Mouse (Mus musculus): ENCODE data around the gene Ptprn2.

Gene Ptprn2

GRCm38 (mm10) chr12:116804712-116805111 lies 319.2 kb downstream of the Ptprn2 start:
- no peak for DNase-seq

DNA sequence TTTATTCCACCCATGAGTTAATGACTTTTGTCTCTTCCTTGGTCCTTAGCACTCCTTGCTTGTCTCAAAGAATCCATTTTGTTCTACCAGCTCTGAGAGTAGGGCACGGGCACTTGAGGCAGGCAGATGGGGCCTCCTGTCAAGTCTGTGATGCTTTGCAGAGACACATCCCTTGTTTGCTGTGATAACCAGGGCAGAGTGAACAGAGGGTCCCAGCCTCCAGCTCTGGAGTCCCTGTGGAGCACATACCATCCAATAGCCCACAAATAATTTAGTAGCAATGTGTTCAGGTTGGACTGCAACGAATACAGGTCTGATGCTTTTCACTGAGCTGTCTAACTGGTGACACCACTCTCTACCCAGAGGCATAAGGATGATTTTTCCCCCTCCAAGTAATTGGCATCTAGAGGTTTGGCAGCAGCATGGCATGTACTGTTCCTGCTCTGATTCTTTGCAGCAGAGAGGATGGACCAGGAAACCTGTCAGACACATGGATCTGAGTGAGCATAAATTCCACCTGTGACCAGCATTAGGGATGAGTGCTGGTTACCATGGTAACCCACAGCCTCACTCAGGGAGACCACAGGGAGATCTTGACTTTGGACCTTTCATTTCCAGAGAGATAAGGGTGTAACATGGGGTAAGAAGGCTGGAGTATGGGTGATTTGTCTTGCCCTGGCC lies 319.7 kb downstream of the Ptprn2 start:
- no peak for DNase-seq

DNA sequence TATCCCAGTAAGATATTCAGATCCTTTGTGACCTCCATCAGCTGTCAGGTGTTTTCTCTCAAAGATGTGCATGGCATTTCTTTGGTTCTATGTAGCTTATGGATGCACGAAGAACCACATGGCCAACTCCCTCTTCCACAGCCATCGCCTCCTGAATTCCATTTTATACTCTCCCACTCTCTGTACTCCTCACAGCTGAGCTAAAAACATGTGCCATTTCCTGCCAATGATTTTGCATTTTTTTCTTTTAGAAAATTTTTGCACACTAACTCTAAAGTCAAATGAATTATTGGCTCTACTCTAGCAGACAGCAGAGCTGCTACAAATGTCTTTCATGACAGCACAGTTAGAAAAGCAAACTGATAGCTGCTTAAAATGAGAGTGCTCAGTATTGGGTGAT lies 320.6 kb downstream of the Ptprn2 start:
- no peak for DNase-seq

GRCm38 (mm10) chr12:116813012-116813411 lies 327.5 kb downstream of the Ptprn2 start:
- no peak for DNase-seq

DNA sequence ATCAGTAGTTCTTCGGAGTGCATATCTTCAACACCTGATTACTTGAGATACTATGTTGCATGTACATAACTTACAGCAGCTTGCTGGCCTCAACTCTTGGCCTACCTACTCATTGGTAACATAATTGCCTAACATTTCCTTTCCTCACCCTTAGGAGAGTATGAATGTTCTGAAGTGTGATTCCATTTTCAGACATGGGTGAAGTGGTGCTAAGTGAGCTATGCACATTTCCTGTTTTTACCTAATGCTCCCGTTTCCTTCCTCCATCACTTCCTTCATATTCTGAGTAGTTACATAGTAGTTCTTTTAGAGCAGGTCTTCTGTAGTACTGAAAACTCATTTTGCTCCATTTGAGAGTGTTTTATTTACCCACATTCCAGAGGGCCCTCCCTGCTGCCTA lies 334.3 kb downstream of the Ptprn2 start:
- DNase-seq: no peak

DNA sequence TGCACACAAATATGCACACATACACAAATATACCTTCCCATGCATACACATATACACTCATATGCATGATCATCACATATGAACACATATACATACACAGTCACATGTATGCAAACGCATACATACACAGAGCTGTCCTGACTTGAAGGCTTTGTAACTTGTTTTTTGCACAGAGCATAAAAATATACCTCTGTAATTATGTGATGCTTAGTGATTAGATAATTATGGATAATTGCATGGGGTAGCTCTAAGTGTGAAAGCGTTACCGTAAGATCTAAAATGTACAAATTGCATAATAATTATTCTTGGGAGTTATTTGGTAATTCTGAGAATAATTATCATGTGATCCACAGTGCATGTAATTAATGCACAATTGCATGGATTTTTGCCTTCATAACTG lies 337.8 kb downstream of the Ptprn2 start:
- DNase-seq: no peak

GRCm38 (mm10) chr12:116827748-116828147 lies 342.2 kb downstream of the Ptprn2 start:
- no peak for DNase-seq

GRCm38 (mm10) chr12:116838611-116839192 lies 353.2 kb downstream of the Ptprn2 start:
- DNase-seq: no peak

- DNase-seq: no peak
These were observed 357.3 kb downstream of the Ptprn2 start for GRCm38 (mm10) chr12:116842723-116843272.

- DNase-seq: no peak
These were observed 360.7 kb downstream of the Ptprn2 start for GRCm38 (mm10) chr12:116846220-116846619.

DNA sequence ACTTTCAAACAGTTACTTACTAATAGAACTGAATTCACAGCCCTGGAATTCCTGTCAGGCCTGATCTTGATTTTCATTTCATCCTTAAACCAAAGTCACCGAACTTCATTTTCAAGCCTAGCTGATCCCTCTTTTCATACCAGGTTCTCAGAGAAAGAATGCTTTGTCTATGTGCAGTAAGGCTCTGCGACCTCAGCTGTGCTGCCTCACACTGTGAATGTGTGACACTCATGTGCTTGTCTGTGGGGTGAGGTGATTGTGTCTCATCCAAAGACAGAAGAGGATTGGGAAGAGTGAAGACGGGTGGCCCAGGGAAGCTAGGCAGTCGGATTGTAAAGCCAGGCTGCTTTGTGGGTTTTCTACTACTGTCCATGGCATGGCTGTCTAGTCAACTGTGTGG lies 361.5 kb downstream of the Ptprn2 start:
- no peak for DNase-seq

DNA sequence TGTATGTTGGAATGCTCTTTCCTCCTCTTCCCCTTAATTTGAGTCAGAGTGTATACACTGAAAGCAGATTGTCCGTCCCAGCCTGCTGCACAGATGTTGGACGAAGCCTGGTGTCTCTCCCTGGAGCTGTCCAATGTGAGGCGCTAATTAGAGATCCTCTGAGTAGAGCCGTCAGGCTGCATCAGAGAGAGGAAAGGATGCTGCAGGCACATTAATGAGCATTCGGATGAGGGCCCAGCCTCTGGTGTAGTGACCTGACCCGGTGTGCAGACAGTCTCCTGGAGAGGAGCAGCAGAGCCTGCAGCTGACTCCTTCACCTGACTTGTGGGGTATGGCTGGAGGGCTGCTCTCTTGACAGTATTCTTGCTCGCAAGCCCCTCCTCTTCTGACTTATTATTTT lies 370.8 kb downstream of the Ptprn2 start:
- no peak for DNase-seq

GRCm38 (mm10) chr12:116861360-116862017 lies 376.0 kb downstream of the Ptprn2 start:
- DNase-seq: no peak

DNA sequence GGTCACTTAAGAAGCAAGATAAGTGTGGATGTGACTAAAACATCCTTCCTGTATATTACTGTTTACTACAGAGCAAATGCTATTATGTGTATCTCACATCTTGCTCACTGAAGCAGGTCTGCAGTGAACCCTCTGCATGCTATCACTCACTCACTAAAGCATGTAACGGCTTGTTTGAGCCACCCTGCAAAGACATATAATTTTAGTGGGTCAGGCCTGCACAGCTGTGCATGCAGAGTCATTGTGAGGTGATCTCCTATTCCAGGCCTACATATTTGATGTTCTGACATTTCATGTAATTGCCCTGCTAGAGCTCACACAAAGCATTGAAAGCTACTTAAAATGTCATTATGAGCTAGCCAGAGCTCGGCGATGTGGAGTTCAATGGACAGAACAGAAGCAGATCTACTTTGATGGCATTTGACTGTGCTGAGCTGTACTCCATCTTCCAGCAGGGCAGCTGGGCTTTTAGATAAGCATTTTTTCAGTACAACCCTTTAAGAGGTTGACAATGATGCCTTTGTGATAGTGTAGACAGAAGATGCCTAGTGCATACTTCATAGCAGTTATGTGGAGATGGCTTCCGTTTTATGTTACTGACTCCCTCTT lies 377.9 kb downstream of the Ptprn2 start:
- DNase-seq: no peak

DNA sequence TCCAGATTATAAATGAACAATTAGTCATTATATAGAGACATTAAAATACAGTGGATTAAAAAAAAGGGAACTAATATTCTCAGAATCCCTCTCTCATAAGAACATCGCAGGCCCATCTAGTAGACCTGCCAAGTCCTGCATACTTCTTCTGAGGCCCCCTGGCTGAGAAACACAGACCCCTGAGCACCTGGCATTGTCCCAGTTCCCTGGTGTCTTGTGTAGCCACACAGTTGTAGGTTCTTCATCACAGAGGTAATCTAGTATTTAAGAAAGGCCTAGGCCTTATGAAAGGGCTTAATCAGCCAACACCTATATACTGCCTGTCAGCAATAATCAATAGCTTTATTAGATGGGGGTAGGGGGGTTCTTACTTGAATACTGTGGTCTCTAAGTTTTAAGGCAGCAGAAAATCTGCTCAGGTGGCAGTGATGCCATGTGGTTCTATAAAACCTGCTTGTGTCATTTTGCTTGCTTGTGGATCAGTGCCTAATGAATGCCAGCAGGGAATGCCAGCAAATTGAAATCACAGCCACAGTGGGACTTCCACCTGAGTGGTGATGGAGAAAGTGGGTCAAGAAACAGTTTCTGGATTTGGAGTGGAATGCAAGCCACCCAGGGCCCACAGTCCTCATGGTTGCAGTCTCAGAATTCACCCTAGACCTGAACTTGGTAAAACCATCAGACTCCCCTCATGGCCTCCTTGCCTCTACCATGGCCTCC lies 388.5 kb downstream of the Ptprn2 start:
- no peak for DNase-seq

- DNase-seq: no peak
These were observed 402.2 kb downstream of the Ptprn2 start for GRCm38 (mm10) chr12:116887496-116888281.

GRCm38 (mm10) chr12:116888856-116889255 lies 403.3 kb downstream of the Ptprn2 start:
- no peak for DNase-seq

GRCm38 (mm10) chr12:116892584-116892983 lies 407.1 kb downstream of the Ptprn2 start:
- no peak for DNase-seq

DNA sequence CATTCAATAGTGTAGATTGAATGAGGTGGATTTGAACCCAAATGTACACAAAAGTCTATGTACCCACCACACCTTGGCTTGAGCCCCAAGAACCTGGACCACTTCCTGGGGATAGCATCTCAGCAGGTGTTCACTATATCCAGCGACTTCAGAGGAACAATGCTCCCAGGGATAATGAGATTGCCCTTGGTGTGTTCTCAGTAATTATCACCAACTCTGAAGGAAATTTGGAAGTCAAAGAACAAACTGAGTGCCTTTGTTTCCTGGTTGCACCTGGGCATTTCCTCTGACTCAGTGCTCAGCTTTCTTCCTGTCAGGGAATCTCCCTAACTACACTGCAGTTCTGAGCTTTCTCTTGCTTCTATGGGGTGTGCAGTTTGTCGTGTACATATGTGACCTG lies 411.1 kb downstream of the Ptprn2 start:
- DNase-seq: no peak

DNA sequence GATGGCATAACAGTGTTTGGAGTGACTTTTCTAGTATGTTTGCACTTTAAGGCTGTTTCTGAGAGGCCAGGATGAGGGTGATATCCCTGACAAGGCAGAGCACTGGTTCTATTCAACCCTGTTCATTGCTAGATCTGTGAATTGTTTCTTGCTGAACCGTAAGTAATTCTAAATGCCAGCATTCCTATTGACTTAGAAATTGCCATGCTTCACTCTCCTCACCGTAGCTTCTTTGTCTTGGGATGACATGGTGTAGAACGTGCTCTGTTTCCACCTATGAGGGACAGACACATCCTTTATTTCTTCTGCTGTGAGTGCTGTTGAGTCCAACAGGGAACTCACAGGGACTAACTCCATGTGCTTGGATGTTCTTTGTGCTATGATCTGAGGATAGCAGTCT lies 416.3 kb downstream of the Ptprn2 start:
- no peak for DNase-seq

- DNase-seq: no peak
These were observed 421.9 kb downstream of the Ptprn2 start for GRCm38 (mm10) chr12:116907424-116907823.

DNA sequence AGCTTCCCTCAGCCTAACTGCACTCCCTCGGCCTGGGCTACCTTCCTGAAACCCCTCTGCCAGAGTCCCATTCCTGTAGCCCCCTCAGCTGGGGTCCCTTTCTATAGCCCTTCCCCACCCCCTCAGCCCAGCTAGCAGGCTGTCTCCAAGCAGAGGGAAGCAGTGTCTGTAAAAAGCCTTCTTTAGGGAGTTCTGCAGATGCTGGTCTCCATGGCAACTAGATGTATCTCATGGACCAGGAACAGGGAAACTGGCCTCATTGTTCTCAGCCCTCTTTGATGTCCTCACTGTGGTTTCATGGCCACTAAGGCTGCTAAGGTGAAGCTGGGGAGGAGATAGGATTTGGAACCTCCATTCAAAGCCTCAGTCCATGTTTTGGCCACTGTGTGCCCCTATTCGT lies 423.1 kb downstream of the Ptprn2 start:
- DNase-seq: no peak

Measured in lung, postnatal 4 days (tissue).